Mouse (Mus musculus): ENCODE data around the gene Micu1.

GRCm38 (mm10) chr10:59896911-59897331 is 194.6 kb downstream of the Micu1 start:
- TF ChIP-seq POLR2A (IDR thresholded peaks at IDR 0.05; ENCODE audit: borderline replicate concordance, low read depth, low read length) (no peak), CTCF (IDR thresholded peaks at IDR 0.05; ENCODE audit: low read depth, low read length) (no peak)

Measured in bone marrow macrophage, adult 2 months (primary cell).